Mouse (Mus musculus): ENCODE measurements around the gene Galm. TPM values are rescaled to one million over a fixed set of nuclear protein-coding genes. Genes with fewer than 3 reads are reported as not detected.
A peak's percentile ranks its signal among the peaks of the same experiment; 100 is the strongest.

Galm gene
- polyA plus RNA-seq (2015; fragmentation: Nextera tagmentation; extraction: Ambion mirVana) = 18.2 and 20.8 TPM in 2 replicates

- H3K9me3 ChIP-seq (replicated peaks) = no peaks in the 10 kb centered on the region
- H3K4me1 ChIP-seq = peaks cover 26% of the 10 kb centered on the region
- peak within 1 kb of the TSS; percentile 90 for H3K27ac ChIP-seq
- WGBS = 6% methylated on average over 30 of the region's 30 CpGs
- H3K36me3 ChIP-seq = no peaks in the 10 kb centered on the region
- H3K4me3 ChIP-seq (replicated peaks) = peak within 1 kb of the TSS; percentile 59
- H3K9ac ChIP-seq = peak within 1 kb of the TSS; percentile 58
- ATAC-seq (replicated peaks; ENCODE audit: low FRiP score) = peak; percentile 84
- H3K27me3 ChIP-seq = no peaks in the 10 kb centered on the region
- H3K4me2 ChIP-seq = peak within 1 kb of the TSS; percentile 87
These were observed at the start of gene Galm for GRCm38 (mm10) chr17:80127331-80128251. Gene Galm (plus strand): TSS chr17:80127471.

- no peak for ATAC-seq (replicated peaks; ENCODE audit: low FRiP score)
- WGBS = 94% methylated on average over 4 of the region's 4 CpGs
- H3K27ac ChIP-seq = no peak overlapping the region
- no peaks in the 10 kb centered on the region for H3K36me3 ChIP-seq
- H3K9ac ChIP-seq = no peak overlapping the region
- no peaks in the 10 kb centered on the region for H3K27me3 ChIP-seq
- no peaks in the 10 kb centered on the region for H3K9me3 ChIP-seq (replicated peaks)
- no peak overlapping the region for H3K4me2 ChIP-seq
- peaks cover 6% of the 10 kb centered on the region; the same call in 1 of the 2 replicates for H3K4me1 ChIP-seq
- H3K4me3 ChIP-seq (replicated peaks) = no peak overlapping the region
These were observed 48.5 kb upstream of the Galm start for GRCm38 (mm10) chr17:80078726-80079125.

GRCm38 (mm10) chr17:80083223-80083622, 44.0 kb upstream of the Galm start:
- ATAC-seq (replicated peaks; ENCODE audit: low FRiP score) = no peak
- no peak overlapping the region for H3K27ac ChIP-seq
- no peak overlapping the region for H3K4me3 ChIP-seq (replicated peaks)
- H3K27me3 ChIP-seq = no peaks in the 10 kb centered on the region
- H3K9me3 ChIP-seq (replicated peaks) = no peaks in the 10 kb centered on the region; the same call in 1 of the 2 replicates
- H3K4me2 ChIP-seq = no peak overlapping the region
- H3K4me1 ChIP-seq = no peaks in the 10 kb centered on the region
- H3K9ac ChIP-seq = no peak overlapping the region
- no peaks in the 10 kb centered on the region for H3K36me3 ChIP-seq
- 73% methylated on average over 6 of the region's 6 CpGs for WGBS

- H3K4me1 ChIP-seq = no peaks in the 10 kb centered on the region
- no peak overlapping the region for H3K9ac ChIP-seq
- no peak overlapping the region for H3K27ac ChIP-seq
- H3K9me3 ChIP-seq (replicated peaks) = no peaks in the 10 kb centered on the region; the same call in 1 of the 2 replicates
- H3K27me3 ChIP-seq = no peaks in the 10 kb centered on the region
- no peak overlapping the region for H3K4me3 ChIP-seq (replicated peaks)
- no peak overlapping the region for H3K4me2 ChIP-seq
- H3K36me3 ChIP-seq = no peaks in the 10 kb centered on the region
- 75% methylated on average over 9 of the region's 9 CpGs for WGBS
- no peak for ATAC-seq (replicated peaks; ENCODE audit: low FRiP score)
These were observed 42.8 kb upstream of the Galm start for GRCm38 (mm10) chr17:80084424-80084823.

- ATAC-seq (replicated peaks; ENCODE audit: low FRiP score) = no peak
- H3K9ac ChIP-seq = no peak overlapping the region
These were observed 40.7 kb upstream of the Galm start for GRCm38 (mm10) chr17:80086591-80086990.

GRCm38 (mm10) chr17:80088168-80088567, 39.1 kb upstream of the Galm start:
- Histone ChIP-seq H3K27me3 (no peaks in the 10 kb centered on the region), H3K4me1 (no peaks in the 10 kb centered on the region), H3K36me3 (no peaks in the 10 kb centered on the region), H3K4me2 (no peak overlapping the region), H3K9ac (no peak overlapping the region), H3K9me3 (replicated peaks) (no peaks in the 10 kb centered on the region; the same call in 1 of the 2 replicates), H3K27ac (no peak overlapping the region), H3K4me3 (replicated peaks) (no peak overlapping the region)
- 91% methylated on average over 3 of the region's 3 CpGs for WGBS
- no peak for ATAC-seq (replicated peaks; ENCODE audit: low FRiP score)

More at GRCm38 (mm10) chr17:80086591-80086990, 40.7 kb upstream of the Galm start:
- 84% methylated on average over 11 of the region's 11 CpGs for WGBS
- Histone ChIP-seq H3K27me3 (no peaks in the 10 kb centered on the region), H3K4me2 (no peak overlapping the region), H3K27ac (no peak overlapping the region), H3K9me3 (replicated peaks) (no peaks in the 10 kb centered on the region; the same call in 1 of the 2 replicates), H3K4me1 (no peaks in the 10 kb centered on the region), H3K36me3 (no peaks in the 10 kb centered on the region), H3K4me3 (replicated peaks) (no peak overlapping the region)

- ATAC-seq (replicated peaks; ENCODE audit: low FRiP score) = no peak
- Histone ChIP-seq H3K9me3 (replicated peaks) (no peaks in the 10 kb centered on the region), H3K27me3 (no peaks in the 10 kb centered on the region; the same call in 1 of the 2 replicates), H3K4me3 (replicated peaks) (no peak overlapping the region), H3K9ac (no peak overlapping the region), H3K4me1 (peaks cover 4% of the 10 kb centered on the region), H3K4me2 (no peak overlapping the region), H3K27ac (no peak overlapping the region), H3K36me3 (no peaks in the 10 kb centered on the region)
- WGBS = 70% methylated on average over 4 of the region's 4 CpGs
These were observed 36.7 kb upstream of the Galm start for GRCm38 (mm10) chr17:80090551-80090950.

GRCm38 (mm10) chr17:80091879-80092549, 35.3 kb upstream of the Galm start:
- no peak overlapping the region for H3K4me3 ChIP-seq (replicated peaks)
- H3K4me2 ChIP-seq = no peak overlapping the region
- H3K9me3 ChIP-seq (replicated peaks) = no peaks in the 10 kb centered on the region
- H3K9ac ChIP-seq = no peak overlapping the region
- ATAC-seq (replicated peaks; ENCODE audit: low FRiP score) = no peak
- peaks cover 18% of the 10 kb centered on the region for H3K4me1 ChIP-seq
- H3K36me3 ChIP-seq = no peaks in the 10 kb centered on the region
- no peak overlapping the region for H3K27ac ChIP-seq
- H3K27me3 ChIP-seq = no peaks in the 10 kb centered on the region; the same call in 1 of the 2 replicates
- WGBS = 49% methylated on average over 6 of the region's 6 CpGs

- Histone ChIP-seq H3K36me3 (no peaks in the 10 kb centered on the region), H3K9me3 (replicated peaks) (no peaks in the 10 kb centered on the region), H3K27me3 (no peaks in the 10 kb centered on the region; the same call in 1 of the 2 replicates), H3K4me2 (peak overlapping the region; percentile 56), H3K9ac (no peak overlapping the region), H3K4me3 (replicated peaks) (peak overlapping the region; percentile 28), H3K27ac (peak overlapping the region; percentile 82), H3K4me1 (peaks cover 20% of the 10 kb centered on the region)
- 74% methylated on average over 9 of the region's 9 CpGs for WGBS
- ATAC-seq (replicated peaks; ENCODE audit: low FRiP score) = no peak
These were observed 31.9 kb upstream of the Galm start for GRCm38 (mm10) chr17:80095254-80095899.

GRCm38 (mm10) chr17:80096043-80096719, 31.1 kb upstream of the Galm start:
- ATAC-seq (replicated peaks; ENCODE audit: low FRiP score) = peak; percentile 94
- WGBS = 7% methylated on average over 20 of the region's 20 CpGs
- H3K4me3 ChIP-seq (replicated peaks) = peak overlapping the region; percentile 28
- H3K4me1 ChIP-seq = peaks cover 20% of the 10 kb centered on the region
- H3K9ac ChIP-seq = no peak overlapping the region
- no peaks in the 10 kb centered on the region; the same call in 1 of the 2 replicates for H3K27me3 ChIP-seq
- H3K4me2 ChIP-seq = peak overlapping the region; percentile 56
- peak overlapping the region; percentile 82 for H3K27ac ChIP-seq
- H3K36me3 ChIP-seq = no peaks in the 10 kb centered on the region
- H3K9me3 ChIP-seq (replicated peaks) = no peaks in the 10 kb centered on the region

- Histone ChIP-seq H3K27ac (peak overlapping the region; percentile 82), H3K9me3 (replicated peaks) (no peaks in the 10 kb centered on the region), H3K4me3 (replicated peaks) (no peak overlapping the region), H3K27me3 (no peaks in the 10 kb centered on the region; the same call in 1 of the 2 replicates), H3K9ac (no peak overlapping the region), H3K4me1 (peaks cover 20% of the 10 kb centered on the region), H3K4me2 (peak overlapping the region; percentile 56), H3K36me3 (no peaks in the 10 kb centered on the region)
- WGBS = 74% methylated on average over 8 of the region's 8 CpGs
- ATAC-seq (replicated peaks; ENCODE audit: low FRiP score) = 0 out of 2 replicates have a peak, but pooled peaks have one; percentile 3
These were observed 30.6 kb upstream of the Galm start for GRCm38 (mm10) chr17:80096720-80097114.

Data from kidney, embryonic 15.5 days (tissue).